Mouse (Mus musculus) embryo, embryonic 11.5 days (tissue): ENCODE data around the gene Hexim2.

Experiments used
- DNase-seq: peaks from one replicate; pipeline ENCODE4 v3.0.0-alpha.2; 2012; ENCODE audit warnings: low read depth, low spot score

The Hexim2 gene

GRCm38 (mm10) chr11:103111881-103112551, 20.2 kb upstream of the Hexim2 start:
- DNase-seq = no peak

GRCm38 (mm10) chr11:103112552-103112912, 19.7 kb upstream of the Hexim2 start:
- no peak for DNase-seq

GRCm38 (mm10) chr11:103113005-103113404, 19.2 kb upstream of the Hexim2 start:
- no peak for DNase-seq

GRCm38 (mm10) chr11:103113771-103114170, 18.5 kb upstream of the Hexim2 start:
- DNase-seq = no peak

- DNase-seq = no peak
Observed at GRCm38 (mm10) chr11:103114270-103114943, 17.8 kb upstream of the Hexim2 start.

DNA sequence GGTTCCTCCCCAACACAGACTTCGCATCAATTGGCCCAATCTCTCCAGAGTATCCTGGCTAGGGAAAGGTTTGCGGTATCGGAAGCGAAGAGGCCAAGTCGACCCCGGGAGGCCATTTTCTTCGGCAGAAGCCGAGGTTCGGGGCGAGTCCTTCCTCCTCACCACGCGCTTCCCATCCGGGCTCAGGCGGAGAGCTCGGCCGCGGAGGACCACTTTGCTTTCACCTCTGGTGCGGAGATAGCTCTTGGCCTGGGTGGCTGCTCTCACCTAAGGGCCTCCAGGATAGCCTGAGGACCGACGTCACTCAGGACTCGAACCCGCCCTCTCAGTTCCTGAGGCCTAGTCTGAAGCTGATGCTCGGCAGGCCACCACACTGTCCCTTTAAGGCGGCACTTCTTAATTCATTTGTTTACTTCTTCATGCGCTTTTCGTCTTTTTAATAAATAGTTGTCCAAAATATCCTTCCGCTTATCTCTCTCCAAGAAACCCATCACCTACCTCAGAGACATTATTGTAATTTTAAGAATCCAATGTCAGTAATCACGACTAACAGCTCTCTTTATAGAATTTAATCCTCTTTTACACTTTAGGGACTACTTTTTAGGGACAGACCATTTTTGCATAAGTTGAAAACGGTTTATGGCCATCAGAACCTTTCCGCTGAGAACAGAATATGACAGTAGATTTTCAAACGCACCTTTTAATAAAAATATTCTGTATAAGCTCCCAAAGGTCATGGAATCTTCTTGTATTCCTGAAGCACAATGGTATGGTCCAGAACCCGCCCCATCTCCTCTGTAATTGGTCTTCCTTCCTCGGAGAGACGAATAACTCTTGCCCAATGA, 16.8 kb upstream of the Hexim2 start:
- peak; percentile 73 for DNase-seq

DNA sequence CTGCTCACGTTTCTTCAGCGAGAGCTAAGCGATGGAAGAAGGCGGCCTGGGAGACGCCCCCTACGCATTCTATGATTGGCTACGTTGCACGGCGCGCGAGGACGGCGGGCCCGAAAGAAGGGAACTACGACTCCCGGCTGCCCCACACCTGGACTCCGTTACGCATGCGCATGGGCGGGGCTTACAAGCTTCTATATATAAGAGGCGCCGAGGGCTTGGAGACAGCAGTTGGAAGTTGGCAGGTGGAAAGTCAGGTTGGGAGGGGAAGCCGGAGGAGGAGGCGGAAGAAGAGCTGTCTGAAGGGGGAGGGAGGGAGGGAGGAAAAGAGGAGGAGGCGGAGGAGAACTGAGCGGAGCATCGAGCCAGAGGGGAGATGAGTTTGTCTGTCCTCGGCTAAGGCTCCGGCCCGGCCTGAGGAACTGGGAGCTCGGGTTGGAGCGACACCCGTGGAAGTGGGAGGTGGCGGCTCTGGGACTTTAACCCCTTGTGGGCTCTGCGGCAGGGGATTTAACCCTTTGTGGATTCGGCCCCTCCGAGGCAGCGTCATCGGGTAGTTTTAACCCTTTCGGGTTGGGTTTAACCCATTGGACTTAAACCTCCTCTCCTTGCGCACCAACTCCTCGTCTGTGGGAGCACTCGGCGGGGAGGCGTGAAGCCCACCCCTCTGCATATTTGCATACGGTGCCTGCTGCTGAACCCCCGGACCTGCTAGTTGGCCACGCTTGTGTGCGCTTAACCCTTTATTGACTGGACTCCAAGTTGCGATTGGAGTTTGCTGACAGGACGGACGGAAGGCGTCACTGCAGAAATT, 16.0 kb upstream of the Hexim2 start, which contains the start of gene Hexim1:
Gene Hexim1 (plus strand): TSS at position 224 of the 811 bp plus-strand sequence.
- DNase-seq = peak; percentile 99

DNA sequence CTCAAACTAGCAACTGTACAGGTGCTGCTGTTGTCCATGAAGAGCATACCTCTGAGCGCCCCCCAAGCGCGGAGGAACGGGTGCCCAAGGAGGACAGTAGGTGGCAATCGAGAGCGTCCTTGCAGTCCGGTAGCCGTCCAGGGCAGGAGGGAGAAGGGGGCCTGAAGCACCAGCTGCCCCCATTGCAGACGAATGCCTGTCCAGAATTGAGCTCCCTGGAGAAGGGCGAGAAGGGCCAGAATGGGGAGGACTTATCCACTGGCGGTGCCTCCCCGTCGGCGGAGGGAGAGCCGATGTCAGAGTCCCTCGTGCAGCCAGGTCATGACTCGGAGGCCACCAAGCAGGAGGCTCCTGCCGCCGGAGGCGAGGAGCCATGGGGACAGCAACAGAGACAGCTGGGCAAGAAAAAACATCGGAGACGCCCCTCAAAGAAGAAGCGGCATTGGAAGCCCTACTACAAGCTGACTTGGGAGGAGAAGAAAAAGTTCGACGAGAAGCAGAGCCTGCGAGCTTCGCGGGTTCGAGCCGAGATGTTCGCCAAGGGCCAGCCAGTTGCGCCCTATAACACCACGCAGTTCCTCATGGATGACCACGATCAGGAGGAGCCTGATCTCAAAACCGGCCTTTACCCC, 15.2 kb upstream of the Hexim2 start:
- DNase-seq = peak; percentile 43

DNA sequence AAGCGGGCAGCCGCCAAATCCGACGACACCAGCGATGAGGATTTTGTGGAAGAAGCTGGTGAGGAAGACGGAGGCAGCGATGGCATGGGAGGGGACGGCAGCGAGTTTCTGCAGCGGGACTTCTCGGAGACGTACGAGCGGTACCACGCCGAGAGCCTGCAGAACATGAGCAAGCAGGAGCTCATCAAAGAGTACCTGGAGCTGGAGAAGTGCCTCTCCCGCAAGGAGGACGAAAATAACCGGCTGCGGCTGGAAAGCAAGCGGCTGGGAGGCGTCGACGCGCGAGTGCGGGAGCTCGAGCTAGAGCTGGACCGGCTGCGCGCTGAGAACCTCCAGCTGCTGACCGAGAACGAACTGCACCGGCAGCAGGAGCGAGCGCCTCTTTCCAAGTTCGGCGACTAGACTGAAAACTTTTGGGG, 14.6 kb upstream of the Hexim2 start:
- DNase-seq = no peak

- DNase-seq = no peak
Observed at GRCm38 (mm10) chr11:103118866-103119265, 13.4 kb upstream of the Hexim2 start.

DNA sequence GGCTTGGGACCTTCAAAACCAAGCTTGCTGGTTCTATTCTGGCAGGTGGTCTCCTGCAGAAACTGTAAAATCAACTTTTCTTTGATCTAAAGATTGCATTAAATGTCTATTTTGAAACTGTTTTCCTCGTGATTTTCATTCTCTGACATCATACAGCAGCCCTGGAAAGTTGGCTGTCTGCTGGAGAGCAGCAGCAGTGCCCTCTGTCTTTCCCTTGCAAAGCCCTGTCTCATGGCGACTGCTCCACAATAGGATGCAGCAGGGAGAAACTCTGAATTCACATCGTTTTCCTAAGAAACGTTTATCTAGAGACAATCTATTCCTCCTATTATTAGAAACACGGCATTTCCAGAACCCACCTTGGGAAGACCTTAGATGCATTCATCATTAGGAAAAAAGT, 12.6 kb upstream of the Hexim2 start:
- DNase-seq = no peak

DNA sequence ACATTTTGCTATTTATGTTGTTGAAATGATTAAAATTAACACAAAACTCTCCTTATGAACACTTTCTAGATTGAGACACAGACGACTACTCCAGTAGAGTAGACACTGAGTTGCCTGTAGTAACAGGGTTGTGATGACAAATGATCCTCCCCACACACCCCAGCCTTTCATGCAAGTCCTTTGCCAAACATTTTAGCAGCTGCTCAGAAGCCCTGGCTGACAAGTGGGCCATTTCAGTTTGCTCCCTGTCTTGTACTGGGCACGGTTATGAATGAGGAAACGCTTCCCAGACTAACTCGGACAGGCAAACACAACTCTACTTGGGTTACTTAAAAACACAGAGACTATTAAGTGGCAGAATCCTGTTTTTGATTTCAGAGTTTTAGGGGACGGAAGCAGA, 11.9 kb upstream of the Hexim2 start:
- no peak for DNase-seq

DNA sequence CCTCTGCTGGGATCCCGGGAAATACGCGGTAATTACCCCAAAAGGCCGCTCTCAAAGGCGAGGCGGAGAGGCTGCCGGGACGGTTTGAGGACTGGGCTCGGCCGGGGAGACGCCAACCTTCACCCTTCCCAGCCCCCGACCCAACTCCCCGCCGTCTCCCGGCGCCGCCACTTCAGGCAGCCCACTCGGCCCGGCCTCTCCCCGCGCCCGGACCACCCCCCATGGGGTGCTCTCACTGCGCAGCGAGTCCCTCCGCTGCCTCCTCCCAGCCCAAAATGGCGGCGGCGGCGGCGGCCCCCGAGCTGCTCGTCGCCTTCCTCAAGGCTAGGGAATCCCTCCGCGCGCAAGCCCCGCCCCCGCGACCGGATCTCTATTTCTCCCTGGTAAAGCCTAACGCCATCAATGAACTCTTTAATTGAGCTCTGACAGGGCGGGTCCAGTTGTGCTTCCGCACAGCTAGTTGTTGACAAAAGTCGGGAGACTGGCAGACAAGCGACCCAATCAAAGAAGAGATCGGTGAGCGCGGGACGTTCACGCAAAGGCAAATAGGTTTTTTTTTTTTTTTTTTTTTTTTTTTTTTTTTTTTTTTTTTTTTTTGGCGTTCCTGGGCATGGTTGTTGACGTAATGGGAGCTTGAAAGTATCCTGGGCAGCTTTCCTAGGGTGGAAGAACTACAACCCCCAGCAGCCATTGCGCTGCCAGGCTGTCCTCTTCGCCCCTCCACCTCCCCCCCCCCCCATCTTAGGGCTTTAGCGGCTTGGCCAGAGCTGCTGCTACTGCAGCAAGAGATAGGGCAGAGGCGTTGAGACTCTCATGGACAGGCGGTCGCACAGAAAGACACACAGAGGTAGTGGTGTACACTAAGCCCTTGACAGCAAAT, 587 bp downstream of the Hexim2 start:
- DNase-seq = peak; percentile 100

DNA sequence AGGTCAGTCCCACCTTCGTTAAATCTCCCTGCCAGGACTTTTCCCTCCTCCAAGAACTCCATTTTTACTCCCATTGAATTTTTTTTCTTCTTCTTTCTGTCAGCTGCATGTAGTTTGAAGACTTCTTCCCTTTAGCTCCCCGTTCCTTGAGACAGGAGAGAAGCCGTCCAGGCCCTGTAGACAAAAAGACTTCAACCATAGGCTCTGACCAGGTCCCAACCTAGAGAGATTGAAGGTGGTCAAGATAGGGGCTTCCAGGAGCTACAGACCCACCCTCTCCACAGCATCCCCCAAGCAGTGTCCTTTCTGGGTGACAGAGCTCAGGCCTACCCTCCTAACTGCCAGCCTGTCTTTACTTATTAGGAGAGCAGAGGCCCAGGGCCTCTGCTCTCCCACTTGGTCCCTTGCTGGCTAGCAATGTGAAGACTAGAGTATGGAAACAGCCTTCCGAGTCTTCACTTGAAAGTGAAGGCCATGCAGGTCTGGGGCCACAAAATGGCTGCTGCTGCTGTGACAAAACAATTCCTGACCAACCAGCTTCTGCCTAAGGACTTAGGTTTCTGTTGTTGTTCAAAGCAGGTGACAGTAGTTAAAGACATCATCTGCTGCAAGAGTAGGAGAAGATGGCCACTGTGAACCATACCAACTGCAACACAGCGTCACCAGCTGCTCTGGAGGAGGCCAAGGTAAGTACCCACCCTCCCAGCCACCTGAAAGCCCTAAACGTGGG, 1.4 kb downstream of the Hexim2 start:
- DNase-seq = no peak

DNA sequence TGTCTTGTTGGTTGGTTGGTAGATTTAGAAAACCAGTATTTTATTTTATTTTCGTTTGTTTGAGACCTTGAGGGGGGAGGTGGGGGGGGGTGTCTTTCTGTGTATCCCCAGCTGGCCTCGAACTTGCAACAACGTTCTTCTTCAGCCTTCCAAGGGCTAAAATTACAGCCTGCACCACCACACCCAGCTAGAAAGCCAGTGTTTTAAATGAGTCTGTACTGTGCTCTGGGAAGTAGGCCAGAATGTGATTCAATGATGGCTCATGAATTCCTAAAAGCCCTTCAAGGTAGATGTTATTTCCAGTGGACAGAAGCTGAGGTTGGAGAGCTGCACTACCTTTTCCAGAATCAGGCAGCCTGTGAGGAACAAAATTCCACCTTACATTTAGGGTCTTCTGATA, 2.0 kb downstream of the Hexim2 start:
- DNase-seq = no peak

DNA sequence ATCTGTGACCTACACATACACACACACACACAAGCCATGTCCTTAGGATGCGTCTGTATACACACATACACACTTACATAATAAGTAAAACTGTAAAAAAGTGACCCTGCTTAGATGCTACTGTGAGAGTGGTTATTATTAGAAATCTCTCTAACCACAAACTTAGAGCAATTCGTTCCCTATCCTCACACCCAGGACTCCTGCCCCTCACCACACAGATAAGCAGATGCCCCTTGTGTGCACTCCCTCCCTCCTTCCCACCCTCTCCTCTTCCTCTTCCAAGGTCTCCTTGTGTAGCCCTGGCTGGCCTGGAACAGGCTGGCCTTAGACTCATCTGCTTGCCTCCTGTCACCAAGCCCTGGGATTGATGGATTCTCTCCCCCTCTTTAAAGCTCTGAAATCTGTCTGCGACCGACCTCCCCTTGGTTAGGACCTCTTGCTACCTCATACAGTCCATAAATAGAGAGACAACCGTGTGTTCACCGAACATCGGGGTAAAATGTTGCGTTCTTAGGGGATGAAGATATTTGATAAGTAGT, 3.9 kb downstream of the Hexim2 start:
- no peak for DNase-seq

DNA sequence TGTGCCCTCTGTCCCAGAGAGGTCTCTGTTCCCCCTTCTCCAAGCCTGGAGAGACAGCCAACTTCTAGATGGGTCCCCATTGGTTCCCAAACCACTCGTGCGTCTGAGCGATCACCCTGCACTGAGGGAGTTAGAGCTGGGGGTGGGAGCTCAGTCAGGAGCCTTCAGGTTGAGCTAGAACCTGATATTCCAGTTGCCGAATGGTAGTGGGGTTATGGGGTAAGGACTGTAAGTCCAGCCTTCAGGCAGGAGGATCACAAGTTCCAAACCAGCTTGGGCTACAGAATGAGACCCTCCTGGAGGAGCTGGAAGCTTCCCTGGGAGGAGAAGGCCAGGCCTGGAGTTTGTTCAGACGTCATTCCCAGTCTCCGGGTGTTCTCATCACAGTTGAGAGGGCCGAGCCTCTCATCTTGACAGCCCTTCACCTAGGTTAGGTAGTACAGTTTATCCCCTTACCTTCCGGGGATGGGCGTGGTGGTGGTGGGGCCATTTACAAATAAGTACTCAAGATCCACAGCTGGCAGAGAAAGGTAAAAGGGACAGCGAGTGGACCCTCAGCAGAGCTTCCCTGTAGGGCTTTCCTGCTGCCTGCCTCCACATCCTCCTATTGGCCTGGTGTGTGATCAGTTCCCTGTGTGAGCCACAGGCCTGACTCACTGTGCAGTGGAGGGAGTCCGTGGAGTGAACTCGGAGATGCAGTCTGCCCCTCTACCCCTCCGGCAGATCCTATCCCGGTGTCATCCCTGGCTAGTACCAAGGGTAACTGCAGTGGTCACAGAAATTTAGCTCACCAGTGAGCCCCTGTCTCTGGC, 7.9 kb downstream of the Hexim2 start:
- no peak for DNase-seq

DNA sequence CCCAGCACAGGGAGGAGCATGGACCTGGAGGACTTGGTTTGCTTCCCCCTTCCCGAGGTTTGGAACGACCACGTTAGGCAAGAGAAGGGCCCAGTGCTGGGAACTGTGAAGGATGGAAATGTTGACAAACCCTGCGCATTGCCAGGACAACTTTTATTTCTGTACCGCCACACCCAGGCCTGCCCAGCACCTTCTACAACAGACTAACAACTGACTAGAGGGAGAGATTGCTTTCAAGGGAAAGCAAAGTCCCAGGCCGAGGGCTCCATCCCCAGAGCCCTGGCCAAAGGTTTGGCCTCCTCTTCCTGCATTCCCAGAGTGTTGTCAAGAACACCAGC, 8.5 kb downstream of the Hexim2 start:
- DNase-seq = no peak
